Mouse (Mus musculus): ENCODE measurements at regions not wholly inside any gene's neighbourhood (a gene's known extent, or its start where the extent isn't known, plus 50 kb on each side); places are given as distances from the start of the nearest gene placed in this dataset.

GRCm38 (mm10) chrX:11724718-11725117 is 397.1 kb downstream of the H2al1j start:
- no peak for DNase-seq

- no peak for DNase-seq
Observed at GRCm38 (mm10) chrX:11726524-11727231, 399.1 kb downstream of the H2al1j start.

DNA sequence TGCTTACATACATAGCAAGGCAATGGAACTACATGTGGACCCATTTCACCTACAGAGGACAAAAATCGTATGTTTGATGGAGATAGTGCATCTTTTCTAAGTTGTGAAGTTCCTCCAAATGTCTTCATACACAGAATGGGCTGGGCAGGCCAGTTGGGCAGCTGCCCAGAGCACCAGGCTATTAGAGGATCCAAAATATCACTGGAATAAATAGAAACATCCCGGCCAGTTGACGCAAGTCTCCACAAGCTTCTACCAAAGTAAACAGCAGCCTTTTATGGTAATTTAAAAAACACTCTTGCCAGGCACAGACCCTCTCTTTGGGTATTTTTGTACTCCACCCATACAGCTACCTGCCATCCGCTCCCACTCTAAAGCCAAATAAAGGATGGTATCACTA is 400.9 kb downstream of the H2al1j start:
- DNase-seq, result no peak

DNA sequence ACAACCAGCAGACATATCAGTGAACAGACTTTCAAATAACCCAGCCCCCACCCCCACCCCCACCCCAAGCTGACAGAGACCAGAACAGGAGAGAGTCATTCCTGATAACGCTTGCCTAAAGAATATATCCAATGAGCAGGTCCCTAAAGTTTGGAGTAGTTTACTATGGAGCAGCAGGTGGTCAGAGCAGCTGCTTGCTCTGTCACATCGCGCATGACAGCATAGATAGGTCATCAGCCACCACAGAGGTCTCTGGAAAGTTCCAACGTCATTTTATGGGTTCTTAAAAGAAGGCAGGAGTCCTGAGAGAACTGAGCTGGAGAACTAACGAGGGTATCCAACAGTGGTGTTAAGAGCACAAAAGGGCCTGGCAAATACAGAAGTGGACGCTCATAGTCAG is 402.4 kb downstream of the H2al1j start:
- no peak for DNase-seq

- no peak for DNase-seq
Observed at GRCm38 (mm10) chrX:11732371-11732770, 404.7 kb downstream of the H2al1j start.

GRCm38 (mm10) chrX:11734505-11735435 is 407.1 kb downstream of the H2al1j start:
- no peak for DNase-seq

- peak; percentile 6 to 15 for DNase-seq
Observed at GRCm38 (mm10) chrX:11735516-11736170, 408.0 kb downstream of the H2al1j start.

DNA sequence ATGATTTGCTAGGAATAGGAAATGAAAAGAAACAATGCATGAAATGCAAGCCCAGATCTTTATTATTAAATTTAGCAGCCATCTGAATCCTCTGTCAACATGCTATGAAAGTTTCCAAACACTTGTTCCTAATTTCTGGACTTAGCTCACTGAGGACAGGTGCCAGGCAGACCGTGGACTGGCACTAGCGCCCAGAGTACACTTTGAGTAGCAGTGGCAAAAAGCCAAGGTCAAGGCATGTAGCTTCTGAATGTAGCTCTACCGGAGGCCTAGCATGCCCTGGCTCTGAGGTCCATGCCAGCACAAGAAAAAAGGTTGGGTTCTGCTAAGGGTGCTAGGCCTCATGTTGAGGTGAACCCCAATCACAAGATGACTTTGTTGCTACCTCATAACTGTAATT is 408.9 kb downstream of the H2al1j start:
- DNase-seq, result no peak

GRCm38 (mm10) chrX:11739565-11739964 is 411.9 kb downstream of the H2al1j start:
- no peak for DNase-seq

GRCm38 (mm10) chrX:11745911-11746310 is 414.2 kb downstream of the Bcor start:
- no peak for DNase-seq

DNA sequence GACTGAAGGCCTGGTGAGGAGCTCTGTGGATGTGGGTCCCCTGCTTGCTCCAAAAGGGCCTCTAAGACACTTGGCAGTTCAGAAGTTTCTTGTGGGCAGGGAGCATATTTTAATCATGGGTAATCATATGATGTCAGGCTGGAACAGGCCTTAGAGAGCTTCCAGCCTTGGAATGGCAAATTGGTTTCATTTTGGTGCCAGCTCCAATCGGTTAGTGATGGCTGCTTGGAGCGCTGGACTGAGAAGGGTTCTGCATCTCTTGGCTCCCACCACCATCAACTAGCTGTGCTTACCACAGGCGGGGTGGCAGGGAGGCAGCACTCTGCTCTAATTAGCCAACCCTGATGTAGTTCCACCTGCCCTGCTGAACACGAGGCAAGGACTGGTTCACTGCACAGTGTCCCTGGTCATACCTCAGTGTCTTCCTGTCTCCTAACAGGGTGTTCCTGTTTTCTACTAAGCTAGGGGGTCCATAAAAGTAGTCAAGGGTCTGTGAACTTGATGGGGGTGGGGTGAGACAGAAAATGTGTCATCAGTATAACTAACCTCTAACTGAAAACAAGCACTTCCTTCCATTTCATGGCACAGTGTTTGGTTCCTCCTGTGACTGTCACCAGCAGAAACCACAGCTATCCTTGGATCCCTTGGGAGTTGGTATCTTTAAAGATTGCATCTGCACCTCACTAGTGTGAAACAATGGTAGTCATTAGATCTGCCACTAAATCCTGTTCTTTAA is 412.6 kb downstream of the Bcor start:
- DNase-seq, result no peak

DNA sequence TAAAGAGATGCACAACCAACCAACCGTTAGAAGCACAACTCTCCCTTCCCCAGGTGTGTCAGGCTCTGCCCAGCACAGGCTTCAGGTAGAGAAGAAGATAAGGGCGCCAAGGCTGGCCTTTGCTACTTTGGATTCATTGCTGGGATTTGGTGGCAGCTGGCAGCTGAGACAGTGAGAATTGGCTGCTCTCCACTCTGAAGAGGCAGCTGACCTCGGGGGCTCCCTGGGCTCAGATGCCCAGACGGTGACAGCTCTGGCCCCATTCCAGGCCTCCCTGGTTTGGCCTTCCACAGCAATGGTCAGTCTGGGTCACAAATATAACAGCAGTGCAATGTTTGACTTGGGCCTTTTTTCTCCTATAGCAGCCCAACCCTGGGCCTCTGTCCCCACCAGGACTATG is 411.9 kb downstream of the Bcor start:
- peak in 1 of 2 experiments; percentile 4 for DNase-seq

- no peak for DNase-seq
Observed at GRCm38 (mm10) chrX:11752513-11752912, 407.6 kb downstream of the Bcor start.

- DNase-seq, result no peak
Observed at GRCm38 (mm10) chrX:11752973-11753590, 407.1 kb downstream of the Bcor start.

DNA sequence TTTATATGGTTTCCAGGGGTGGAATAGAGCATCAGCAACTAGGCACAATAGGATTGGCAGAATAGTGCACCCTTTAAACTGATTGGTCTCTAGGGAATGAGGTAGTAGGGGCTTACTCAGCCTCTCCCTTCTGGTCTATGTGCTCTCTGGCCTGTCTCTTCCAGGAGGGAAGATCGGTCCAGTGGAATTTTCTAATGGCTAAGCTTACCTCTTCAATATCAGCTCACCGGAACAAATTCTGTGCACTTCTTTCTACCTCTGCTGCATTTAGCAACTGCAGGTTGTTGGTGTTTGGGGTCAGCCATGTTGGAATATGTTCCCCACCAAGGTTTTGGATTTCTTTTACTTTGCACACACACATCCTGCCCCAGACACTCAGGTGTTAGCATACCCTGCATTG is 405.1 kb downstream of the Bcor start:
- no peak for DNase-seq

DNA sequence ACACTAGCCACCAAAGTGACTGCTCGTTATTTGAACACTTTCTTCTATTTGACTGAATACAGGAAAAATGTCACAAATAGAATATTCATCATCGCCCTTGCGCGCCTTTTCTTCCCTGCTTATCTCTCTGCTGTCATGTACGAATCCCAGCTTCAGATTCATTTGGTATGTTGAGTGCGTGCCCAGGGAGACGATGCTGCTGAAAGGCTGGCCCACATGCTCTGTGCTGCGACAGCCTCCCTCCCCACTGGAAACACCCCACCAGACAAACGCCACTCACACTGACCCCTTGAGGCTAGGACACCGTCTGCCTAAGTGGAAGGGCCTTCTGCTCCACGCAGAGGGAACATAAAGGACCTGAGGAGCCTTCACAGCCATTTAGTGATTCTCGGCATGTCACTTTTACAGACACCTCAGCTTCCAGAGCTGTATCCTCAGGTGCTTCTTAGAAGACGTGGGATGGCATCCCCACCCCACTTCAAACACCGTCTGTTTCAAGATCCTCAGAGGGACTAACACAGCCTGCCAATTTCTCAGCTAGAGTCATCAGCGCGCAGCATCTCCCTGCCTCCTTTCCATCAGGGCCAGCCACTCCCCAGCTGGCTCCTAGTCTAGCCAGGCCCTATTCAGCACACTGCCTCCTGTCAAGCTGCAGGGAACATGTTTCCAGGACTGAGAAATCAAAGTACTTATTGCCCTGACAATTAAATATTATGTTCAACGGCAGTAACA is 396.6 kb downstream of the Bcor start:
- DNase-seq, result peak; percentile 24 to 25

DNA sequence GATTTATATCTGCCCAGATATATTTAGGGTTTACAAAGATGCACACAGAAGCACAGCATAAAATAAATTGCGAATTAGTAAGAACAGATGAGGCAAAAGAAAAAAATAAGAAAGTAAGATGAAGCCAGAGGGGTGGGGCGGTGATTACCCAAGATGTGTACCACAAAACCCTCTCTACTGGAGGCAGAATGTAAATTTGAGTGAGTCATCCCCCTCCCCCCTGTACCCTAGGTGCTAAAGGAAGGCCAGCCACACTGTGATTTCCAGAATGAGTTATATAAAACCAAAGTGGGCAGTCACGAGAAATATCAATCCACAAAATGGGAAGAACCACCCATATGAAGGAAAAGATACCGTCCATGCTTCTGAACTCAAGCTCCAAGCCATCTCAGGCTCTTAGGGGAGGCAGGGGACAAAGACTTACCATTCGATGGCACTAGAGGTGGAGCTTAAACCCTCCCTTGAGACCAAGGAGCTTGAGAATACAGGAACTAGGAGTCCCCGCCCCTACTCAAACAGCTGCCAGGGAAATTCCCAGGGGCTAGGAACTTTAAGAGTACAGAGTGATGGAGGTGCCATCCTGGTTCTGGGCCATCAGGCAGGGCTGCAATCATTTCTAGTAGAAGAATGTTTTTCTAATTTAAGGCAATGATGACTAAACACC is 383.8 kb downstream of the Bcor start:
- no peak for DNase-seq

- DNase-seq, result no peak
Observed at GRCm38 (mm10) chrX:11795010-11795409, 365.1 kb downstream of the Bcor start.

GRCm38 (mm10) chrX:11797870-11798269 is 362.3 kb downstream of the Bcor start:
- peak; percentile 33 to 41 for DNase-seq

DNA sequence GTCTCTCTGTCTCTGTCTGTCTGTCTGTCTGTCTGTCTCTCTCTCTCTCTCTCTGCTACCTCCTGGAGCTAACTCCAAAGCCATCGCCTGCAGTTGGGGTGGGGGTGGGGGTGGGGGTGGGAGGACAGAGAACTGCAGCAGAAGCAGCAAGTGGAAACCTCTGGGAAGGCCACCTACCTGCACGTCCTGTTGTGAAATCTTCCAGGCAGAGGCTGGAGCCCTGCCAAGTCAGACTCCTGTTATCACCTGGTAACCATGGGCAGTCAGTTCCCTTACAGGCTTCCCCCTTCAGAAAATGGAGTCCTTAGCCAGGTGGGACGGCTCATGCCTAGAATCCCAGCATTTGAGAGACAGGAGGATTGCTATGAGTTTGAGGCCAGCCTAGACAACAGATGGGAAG is 361.8 kb downstream of the Bcor start:
- no peak for DNase-seq
